Mouse (Mus musculus): ENCODE data around the gene Map2k1.

- TF ChIP-seq POLR2A (IDR thresholded peaks at IDR 0.05; ENCODE audit: extremely low read depth, insufficient read depth, low read length) = no peak
- TF ChIP-seq CTCF (IDR thresholded peaks at IDR 0.05; ENCODE audit: extremely low read depth, insufficient read depth, low read length) = no peak
Observed at GRCm38 (mm10) chr9:64264813-64265212, 11.4 kb upstream of the Map2k1 start.

All from cortical plate, adult 2 months (tissue).